Mouse (Mus musculus): ENCODE data around the gene Olfr221. TPM values are rescaled to one million over a fixed set of nuclear protein-coding genes. Genes with fewer than 3 reads are reported as not detected.
"Not testable (repeated sequence)": the region's sequence is repeated elsewhere in the genome, so short reads cannot be mapped to it uniquely, and the experiment has no call there.

Gene Olfr221
- polyA plus RNA-seq (2012; fragmentation: generic; extraction: Trizol), result not detected
- long read RNA-seq, experiment 1, result 0 reads
- long read RNA-seq, experiment 2, result 0 reads

DNA sequence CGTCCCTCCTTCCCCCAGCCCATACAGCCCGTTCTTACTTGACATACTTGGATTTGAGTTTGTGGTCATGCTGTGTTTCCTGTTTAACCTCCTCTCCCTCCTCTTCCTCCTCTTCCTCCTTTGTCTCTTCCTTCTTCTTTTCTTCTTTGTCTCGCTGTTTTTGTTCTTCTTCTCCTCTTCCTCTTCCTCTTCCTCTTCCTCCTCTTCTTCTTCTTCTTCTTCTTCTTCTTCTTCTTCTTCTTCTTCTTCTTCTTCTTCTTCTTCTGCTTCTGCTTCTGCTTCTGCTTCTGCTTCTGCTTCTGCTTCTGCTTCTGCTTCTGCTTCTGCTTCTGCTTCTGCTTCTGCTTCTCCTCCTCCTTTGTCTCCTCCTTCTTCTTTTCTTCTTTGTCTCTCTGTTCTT lies at the start of gene Olfr221:
Olfr221 (minus strand) TSS at position 101 of the 400 bp plus-strand sequence.
- H3K36me3 ChIP-seq (ENCODE audit: control insufficient read depth, insufficient read depth); H3K79me2 ChIP-seq (ENCODE audit: control insufficient read depth, insufficient read depth); H3K27me3 ChIP-seq (ENCODE audit: control insufficient read depth, insufficient read depth, insufficient read length); H3K79me3 ChIP-seq (ENCODE audit: low read depth); H3K4me3 ChIP-seq (ENCODE audit: insufficient read depth, poor library complexity, severe bottlenecking); H3ac ChIP-seq (ENCODE audit: control insufficient read depth, insufficient read length, low read depth): not testable (repeated sequence)

DNA sequence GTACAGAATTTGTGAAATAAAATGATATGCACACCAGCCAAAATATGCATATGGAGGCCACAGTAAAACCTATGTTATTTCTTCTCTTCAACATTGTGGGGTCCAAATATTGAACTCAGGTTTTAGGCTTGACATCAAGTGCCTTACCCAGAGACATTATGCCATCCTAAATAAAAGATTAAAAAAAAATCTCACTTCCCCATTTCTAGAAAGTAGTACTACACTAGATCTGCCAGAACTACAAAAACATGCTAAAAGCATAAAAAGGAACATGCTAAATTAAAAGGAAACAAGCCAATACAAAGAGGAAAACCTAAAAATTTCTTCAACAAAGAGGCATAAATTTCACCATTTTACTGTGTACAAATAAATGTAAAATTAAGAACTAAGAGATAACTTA lies 40.8 kb upstream of the Olfr221 start:
- TF ChIP-seq MYOD1 (IDR thresholded peaks at IDR 0.05; ENCODE audit: control insufficient read depth, insufficient read length, low read depth) (no peak), USF1 (IDR thresholded peaks at IDR 0.05; ENCODE audit: low read depth) (no peak)
- Histone ChIP-seq H3K4me3 (ENCODE audit: insufficient read depth, poor library complexity, severe bottlenecking) (no peak overlapping the region), H3K36me3 (ENCODE audit: control insufficient read depth, insufficient read depth) (peaks cover 85% of the 10 kb centered on the region), H3ac (ENCODE audit: control insufficient read depth, insufficient read length, low read depth) (no peak overlapping the region), H3K79me3 (ENCODE audit: low read depth) (peaks cover 45% of the 10 kb centered on the region), H3K27me3 (ENCODE audit: control insufficient read depth, insufficient read depth, insufficient read length) (no peaks in the 10 kb centered on the region), H3K79me2 (ENCODE audit: control insufficient read depth, insufficient read depth) (peaks cover 69% of the 10 kb centered on the region)

DNA sequence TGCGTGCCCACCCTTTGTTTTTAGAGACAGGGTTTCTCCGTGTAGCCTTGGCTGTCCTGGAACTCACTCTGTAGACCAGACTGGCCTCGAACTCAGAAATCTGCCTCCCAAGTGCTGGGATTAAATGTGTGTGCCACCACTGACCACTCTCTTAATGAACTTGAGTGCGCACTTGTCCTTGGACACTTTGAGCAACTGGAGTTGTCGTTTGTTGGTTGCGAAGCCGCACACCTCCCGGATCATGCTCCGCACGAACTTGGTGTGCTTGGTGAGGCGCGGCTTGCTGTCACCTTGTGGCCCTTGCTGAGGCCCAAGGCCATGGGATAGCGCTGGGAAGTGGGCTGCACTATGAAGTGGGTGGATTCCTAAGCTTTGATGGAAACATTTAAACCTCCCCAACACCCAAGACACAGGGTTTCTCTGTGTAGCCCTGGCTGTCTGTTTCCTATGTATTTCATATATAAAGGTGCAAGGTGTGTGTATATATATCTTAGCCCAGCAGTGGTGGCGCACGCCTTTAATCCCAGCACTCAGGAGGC lies 29.4 kb upstream of the Olfr221 start:
- Histone ChIP-seq H3ac (ENCODE audit: control insufficient read depth, insufficient read length, low read depth) (no peak overlapping the region), H3K79me3 (ENCODE audit: low read depth) (no peaks in the 10 kb centered on the region), H3K79me2 (ENCODE audit: control insufficient read depth, insufficient read depth) (no peaks in the 10 kb centered on the region), H3K4me3 (ENCODE audit: insufficient read depth, poor library complexity, severe bottlenecking) (no peak overlapping the region), H3K36me3 (ENCODE audit: control insufficient read depth, insufficient read depth) (peaks cover 53% of the 10 kb centered on the region), H3K27me3 (ENCODE audit: control insufficient read depth, insufficient read depth, insufficient read length) (no peaks in the 10 kb centered on the region)
- TF ChIP-seq USF1 (IDR thresholded peaks at IDR 0.05; ENCODE audit: low read depth), result no peak

DNA sequence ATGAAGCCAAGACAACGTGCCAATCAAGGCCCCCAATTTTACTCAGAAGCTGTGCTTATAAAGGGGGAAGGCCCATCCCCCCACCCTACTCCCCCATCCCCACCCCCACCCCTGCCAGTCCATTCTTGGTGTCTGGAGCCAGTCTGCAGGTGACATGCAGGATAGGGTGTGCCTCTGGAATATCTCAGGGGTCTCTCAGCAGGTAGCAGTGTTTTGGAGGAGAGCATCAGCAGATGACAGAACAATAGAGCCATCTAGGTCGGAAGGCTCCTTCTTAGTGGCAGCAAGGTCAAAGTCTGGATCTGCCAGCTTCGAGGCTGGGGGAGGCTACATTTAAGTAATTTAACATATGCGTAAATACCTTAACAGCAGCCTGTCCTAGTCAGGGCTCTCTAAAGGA lies 23.9 kb upstream of the Olfr221 start:
- Histone ChIP-seq H3ac (ENCODE audit: control insufficient read depth, insufficient read length, low read depth) (no peak overlapping the region), H3K27me3 (ENCODE audit: control insufficient read depth, insufficient read depth, insufficient read length) (peaks cover 10% of the 10 kb centered on the region), H3K79me2 (ENCODE audit: control insufficient read depth, insufficient read depth) (no peaks in the 10 kb centered on the region), H3K36me3 (ENCODE audit: control insufficient read depth, insufficient read depth) (peaks cover 1% of the 10 kb centered on the region), H3K4me3 (ENCODE audit: insufficient read depth, poor library complexity, severe bottlenecking) (no peak overlapping the region), H3K79me3 (ENCODE audit: low read depth) (no peaks in the 10 kb centered on the region)
- TF ChIP-seq CEBPB (IDR thresholded peaks at IDR 0.05; ENCODE audit: low read depth), result no peak

DNA sequence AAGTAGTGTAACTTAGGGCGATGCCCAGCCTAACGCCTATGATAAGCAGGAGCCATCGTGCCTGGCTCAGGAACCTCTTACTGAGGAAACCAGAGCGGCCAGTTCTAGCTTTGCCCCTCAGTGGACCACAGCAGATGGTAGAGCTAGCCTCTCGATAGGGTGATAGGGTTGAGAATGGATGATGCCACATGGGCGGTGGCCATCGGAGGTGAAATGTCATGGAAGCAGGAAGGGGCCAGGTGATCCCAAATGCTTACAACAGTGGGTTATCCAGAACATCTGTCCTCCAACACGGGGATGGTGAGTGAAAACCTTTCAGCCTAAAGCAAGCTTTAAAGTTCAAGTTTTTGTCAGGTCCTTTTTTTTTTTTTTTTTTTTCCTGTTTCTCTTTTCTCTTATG lies 19.5 kb upstream of the Olfr221 start:
- TF ChIP-seq CTCF (IDR thresholded peaks at IDR 0.05; ENCODE audit: control insufficient read depth, insufficient read depth, insufficient read length) (no peak), CEBPB (IDR thresholded peaks at IDR 0.05; ENCODE audit: low read depth) (no peak), MAX (IDR thresholded peaks at IDR 0.05) (no peak), MYOG (IDR thresholded peaks at IDR 0.05; ENCODE audit: control insufficient read depth, extremely low read depth, insufficient read length) (no peak), USF1 (IDR thresholded peaks at IDR 0.05; ENCODE audit: low read depth) (no peak), MYOD1 (IDR thresholded peaks at IDR 0.05; ENCODE audit: control insufficient read depth, insufficient read length, low read depth) (no peak), FOSL1 (IDR thresholded peaks at IDR 0.05; ENCODE audit: insufficient read depth, low read length, poor library complexity, severe bottlenecking) (no peak)
- Histone ChIP-seq H3K27me3 (ENCODE audit: control insufficient read depth, insufficient read depth, insufficient read length) (peaks cover 10% of the 10 kb centered on the region), H3ac (ENCODE audit: control insufficient read depth, insufficient read length, low read depth) (no peak overlapping the region), H3K79me3 (ENCODE audit: low read depth) (no peaks in the 10 kb centered on the region), H3K79me2 (ENCODE audit: control insufficient read depth, insufficient read depth) (no peaks in the 10 kb centered on the region), H3K36me3 (ENCODE audit: control insufficient read depth, insufficient read depth) (no peaks in the 10 kb centered on the region), H3K4me3 (ENCODE audit: insufficient read depth, poor library complexity, severe bottlenecking) (no peak overlapping the region)

DNA sequence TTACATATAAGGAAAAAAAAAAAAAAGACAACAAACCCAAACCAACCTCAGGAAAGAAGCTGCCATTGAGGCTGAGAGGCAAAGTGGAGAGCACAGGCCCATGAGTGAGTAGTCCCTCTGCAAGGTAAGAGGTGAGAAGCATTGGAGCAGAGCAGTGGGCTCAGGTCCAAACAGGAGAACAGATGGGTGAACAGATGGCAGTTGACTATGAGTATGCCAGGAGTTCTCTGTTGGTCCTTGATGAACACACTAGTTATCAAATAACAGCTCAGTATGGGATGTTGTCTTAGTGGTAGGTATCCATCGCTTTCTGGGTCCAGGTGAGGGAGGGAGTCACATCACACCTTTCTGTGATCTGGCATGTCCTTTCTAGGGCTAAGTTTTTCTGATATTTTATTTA lies 18.5 kb upstream of the Olfr221 start:
- no peak for TF ChIP-seq USF1 (IDR thresholded peaks at IDR 0.05; ENCODE audit: low read depth)
- TF ChIP-seq MAX (IDR thresholded peaks at IDR 0.05), result no peak
- no peak for TF ChIP-seq CEBPB (IDR thresholded peaks at IDR 0.05; ENCODE audit: low read depth)
- H3K36me3 ChIP-seq (ENCODE audit: control insufficient read depth, insufficient read depth), result no peaks in the 10 kb centered on the region

DNA sequence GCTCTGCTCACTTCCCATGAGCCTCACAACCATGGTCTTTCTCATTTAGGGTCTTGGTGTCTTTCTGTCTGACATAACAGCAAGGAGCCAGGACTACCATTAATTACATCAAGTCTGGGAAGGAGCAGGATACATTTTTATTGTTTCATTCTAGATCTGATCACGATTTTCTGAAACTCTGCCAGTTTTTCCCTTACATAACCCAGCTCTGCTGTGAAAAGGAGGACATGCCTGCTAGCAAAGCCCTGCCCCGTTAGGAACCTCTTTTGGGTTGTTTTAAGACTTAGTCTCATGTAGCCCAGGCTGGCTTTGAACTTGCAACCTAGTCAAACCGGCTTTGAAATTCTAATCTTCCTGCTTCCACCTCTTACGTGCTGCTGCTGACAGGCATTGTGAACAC lies 17.7 kb upstream of the Olfr221 start:
- no peak for TF ChIP-seq MYOG (IDR thresholded peaks at IDR 0.05; ENCODE audit: control insufficient read depth, extremely low read depth, insufficient read length)
- Histone ChIP-seq H3K27me3 (ENCODE audit: control insufficient read depth, insufficient read depth, insufficient read length) (peaks cover 10% of the 10 kb centered on the region), H3K79me3 (ENCODE audit: low read depth) (no peaks in the 10 kb centered on the region), H3ac (ENCODE audit: control insufficient read depth, insufficient read length, low read depth) (no peak overlapping the region), H3K79me2 (ENCODE audit: control insufficient read depth, insufficient read depth) (no peaks in the 10 kb centered on the region), H3K4me3 (ENCODE audit: insufficient read depth, poor library complexity, severe bottlenecking) (no peak overlapping the region), H3K36me3 (ENCODE audit: control insufficient read depth, insufficient read depth) (no peaks in the 10 kb centered on the region)

More for the DNA sequence above, 18.5 kb upstream of the Olfr221 start:
- Histone ChIP-seq H3ac (ENCODE audit: control insufficient read depth, insufficient read length, low read depth) (no peak overlapping the region), H3K27me3 (ENCODE audit: control insufficient read depth, insufficient read depth, insufficient read length) (peaks cover 10% of the 10 kb centered on the region), H3K4me3 (ENCODE audit: insufficient read depth, poor library complexity, severe bottlenecking) (no peak overlapping the region), H3K79me2 (ENCODE audit: control insufficient read depth, insufficient read depth) (no peaks in the 10 kb centered on the region), H3K79me3 (ENCODE audit: low read depth) (no peaks in the 10 kb centered on the region)

DNA sequence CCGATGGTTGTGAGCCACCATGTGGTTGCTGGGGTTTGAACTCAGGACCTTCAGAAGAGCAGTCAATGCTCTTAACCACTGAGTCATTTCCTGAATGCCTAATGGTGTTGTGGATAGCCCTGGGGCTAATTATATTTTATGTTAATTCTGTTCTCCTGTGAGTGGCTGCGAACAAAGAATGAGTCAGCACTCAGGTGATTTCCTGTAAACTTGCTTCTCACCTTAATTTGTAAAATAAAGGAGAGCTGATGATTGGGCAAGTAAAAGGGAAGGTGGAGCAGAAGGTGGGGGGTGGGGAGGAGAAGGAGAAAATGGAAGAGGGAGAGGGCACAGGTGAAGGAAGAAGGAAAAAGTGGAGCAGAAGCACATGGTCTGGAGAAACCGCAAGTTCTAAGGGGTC lies 10.5 kb upstream of the Olfr221 start:
- not testable (repeated sequence) for H3K79me3 ChIP-seq (ENCODE audit: low read depth); H3K79me2 ChIP-seq (ENCODE audit: control insufficient read depth, insufficient read depth); H3K4me3 ChIP-seq (ENCODE audit: insufficient read depth, poor library complexity, severe bottlenecking); H3K27me3 ChIP-seq (ENCODE audit: control insufficient read depth, insufficient read depth, insufficient read length); H3ac ChIP-seq (ENCODE audit: control insufficient read depth, insufficient read length, low read depth); H3K36me3 ChIP-seq (ENCODE audit: control insufficient read depth, insufficient read depth)
